Mouse (Mus musculus) left cerebral cortex, adult 18-20 months (tissue): Measurements from ENCODE around the gene Plch2. TPM values are rescaled to one million over a fixed set of nuclear protein-coding genes. Genes with fewer than 3 reads are reported as not detected.

ENCODE experiments used
- DNase-seq, 2 experiments: peaks; one replicate each; pipeline ENCODE4 v3.0.0; 2021 to 2022; ENCODE audit warnings: low spot score in 2 of 2, mixed read lengths in 1 of 2
- total RNA-seq, 2 experiments: library from RNA; stranded (reverse); gene quantifications; 2 replicates each; pipeline ENCODE4 v1.2.3; 2021

The Plch2 gene
- total RNA-seq, 2 experiments from 2014 or later, result 69.2 to 88.5 TPM

DNA sequence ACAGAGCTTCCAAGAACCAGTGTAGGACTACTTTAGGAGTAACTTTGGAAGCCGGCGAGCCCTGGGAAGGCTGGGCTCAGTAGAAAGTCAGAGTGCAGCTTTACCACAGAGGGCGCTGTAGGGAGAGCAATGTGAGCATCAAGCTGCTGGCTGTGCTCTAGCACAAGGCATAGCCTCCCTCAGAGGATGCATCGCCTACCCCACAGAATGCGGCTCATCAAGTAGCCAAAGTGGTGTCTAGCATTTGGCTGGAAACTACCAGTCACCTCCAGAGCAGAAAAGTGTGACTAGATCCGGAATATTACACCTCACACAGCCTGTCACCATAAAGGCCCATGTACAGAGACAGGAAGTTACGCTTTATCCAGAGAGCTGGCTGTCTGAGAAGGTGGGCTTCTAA is 120.8 kb downstream of the Plch2 start:
- no peak for DNase-seq

- DNase-seq, result no peak
Observed at GRCm38 (mm10) chr4:154934800-154935199, 121.8 kb downstream of the Plch2 start.

- no peak for DNase-seq
Observed at GRCm38 (mm10) chr4:154933306-154933907, 123.2 kb downstream of the Plch2 start.

Other genes starting within 250 kb of the Plch2 start
- 1 to 10 TPM; 1.9 to 2.0 TPM for gene Ttc34, start 219.3 kb downstream of the Plch2 start, total RNA-seq
- under 1 TPM; 0.60 to 0.70 TPM for gene Mmel1, start 187.2 kb downstream of the Plch2 start, total RNA-seq
- gene Fam213b, start 157.6 kb downstream of the Plch2 start, total RNA-seq, result 10 to 100 TPM; 67.7 to 70.2 TPM
- 1 to 10 TPM; 2.0 to 2.1 TPM for gene Tnfrsf14, start 128.2 kb downstream of the Plch2 start, total RNA-seq
- 10 to 100 TPM; 35.7 to 36.1 TPM for gene Hes5, start 95.9 kb downstream of the Plch2 start, total RNA-seq
- gene Pank4, start 92.7 kb downstream of the Plch2 start, total RNA-seq, result 10 to 100 TPM; 38.3 to 46.8 TPM
- gene Pex10, start 10.2 kb upstream of the Plch2 start, total RNA-seq, result 10 to 100 TPM; 18.5 to 19.2 TPM
- gene Rer1, start 29.6 kb upstream of the Plch2 start, total RNA-seq, result 10 to 100 TPM; 64.6 to 64.7 TPM
- 10 to 100 TPM in 1 of 2 experiments, 1 to 10 TPM in 1; 9.0 to 10.4 TPM for gene Morn1, start 29.8 kb upstream of the Plch2 start, total RNA-seq
- gene Ski, start 165.8 kb upstream of the Plch2 start, total RNA-seq, result 100 to 1,000 TPM; 115 to 128 TPM
- gene Faap20, start 193.0 kb upstream of the Plch2 start, total RNA-seq, result 10 to 100 TPM; 28.0 to 29.5 TPM